Mouse (Mus musculus) colon, adult 2 months (tissue): ENCODE results near the gene Vamp3. TPM values are rescaled to one million over a fixed set of nuclear protein-coding genes. Genes with fewer than 3 reads are reported as not detected.

Source experiments
- polyA plus RNA-seq: library from polyadenylated mRNA; depleted of rRNA; stranded (reverse); fragments of >200 nt; gene quantifications from 2 replicates; pipeline ENCODE4 v1.2.3, GENCODE M21; 2012; rRNA removed

Vamp3 gene
- polyA plus RNA-seq = 26.3 and 30.3 TPM in 2 replicates

GRCm38 (mm10) chr4:151057347-151058321, at the start of gene Vamp3:
Vamp3 (minus strand) TSS chr4:151057963.

GRCm38 (mm10) chr4:151089270-151089669, 31.5 kb upstream of the Vamp3 start, which contains the start of gene Gm13090:
Gm13090 (plus strand) TSS chr4:151089570.

GRCm38 (mm10) chr4:151044037-151044943, 13.5 kb downstream of the Vamp3 start, which contains the start of gene Per3:
Per3 (minus strand) TSS chr4:151044665.

Other genes starting within 250 kb of the Vamp3 start
- 25.3 and 30.1 TPM in 2 replicates for gene Errfi1, start 204.0 kb downstream of the Vamp3 start, polyA plus RNA-seq
- gene Park7, start 143.5 kb downstream of the Vamp3 start, polyA plus RNA-seq = 64.3 and 66.4 TPM in 2 replicates
- 0.24 and 0.47 TPM in 2 replicates for gene Tnfrsf9, start 143.4 kb downstream of the Vamp3 start, polyA plus RNA-seq
- gene Uts2, start 60.9 kb downstream of the Vamp3 start, polyA plus RNA-seq = not detected in 2 replicates
- 6.3 and 9.9 TPM in 2 replicates for gene Per3, start 13.3 kb downstream of the Vamp3 start, polyA plus RNA-seq
- gene Gm13090, start 31.6 kb upstream of the Vamp3 start, polyA plus RNA-seq = not detected in 2 replicates